Mouse (Mus musculus) left cerebral cortex, adult 8-10 months (tissue): Measurements from ENCODE around the gene 0610040J01Rik. TPM values are rescaled to one million over a fixed set of nuclear protein-coding genes. Genes with fewer than 3 reads are reported as not detected.
"Not testable (repeated sequence)": the region's sequence is repeated elsewhere in the genome, so short reads cannot be mapped to it uniquely, and the experiment has no call there.

Experiments
- DNase-seq, 2 experiments: peaks; one replicate each; pipeline ENCODE4 v3.0.0; 2022; ENCODE audit warnings: low spot score in 2 of 2
- total RNA-seq, 4 experiments: library from RNA; stranded (reverse); gene quantifications; 2 replicates each; pipeline ENCODE4 v1.2.4; 2022

The 0610040J01Rik gene
- total RNA-seq, 4 experiments from 2014 or later, result 4.3 to 6.0 (median 4.9) TPM

DNA sequence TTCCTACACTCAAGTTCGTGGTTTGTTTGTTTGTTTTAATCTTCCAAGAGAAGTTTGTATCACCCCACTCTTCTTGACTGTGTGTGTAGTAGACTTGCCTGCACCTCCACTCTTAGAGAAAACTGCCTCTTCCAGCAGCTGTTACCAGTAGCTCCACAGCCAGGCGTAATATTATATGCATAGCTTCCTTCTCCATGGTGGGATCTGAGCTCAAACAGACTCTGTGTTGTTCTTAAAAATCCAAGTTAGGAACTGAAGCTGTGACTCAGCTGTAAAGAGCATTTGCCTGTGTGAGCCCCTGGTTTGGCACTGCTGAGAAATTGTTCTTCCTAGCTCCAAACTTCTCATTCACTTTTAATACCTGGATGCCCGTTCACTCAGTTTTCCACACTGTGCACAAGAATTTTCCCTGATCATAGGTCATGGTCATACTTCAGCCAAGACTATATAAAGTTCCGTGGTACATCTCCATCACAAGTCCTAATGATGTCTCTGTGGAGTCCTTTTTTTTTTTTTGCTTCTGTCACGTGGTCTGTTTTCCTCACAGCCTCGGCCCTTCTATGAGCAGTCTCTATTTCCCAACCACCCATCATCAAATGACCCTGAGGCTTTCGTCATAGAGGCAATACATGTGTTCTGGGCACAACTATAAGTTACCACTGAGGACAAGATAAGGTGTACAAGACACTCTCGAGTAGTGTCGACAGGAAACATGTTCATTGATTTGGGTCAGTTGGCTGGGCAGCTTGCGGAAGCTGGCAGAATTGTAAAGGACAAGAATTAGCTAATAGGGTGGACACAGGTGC, 16.4 kb downstream of the 0610040J01Rik start:
- no peak for DNase-seq

GRCm38 (mm10) chr5:63831054-63831453, 18.9 kb downstream of the 0610040J01Rik start:
- no peak for DNase-seq

DNA sequence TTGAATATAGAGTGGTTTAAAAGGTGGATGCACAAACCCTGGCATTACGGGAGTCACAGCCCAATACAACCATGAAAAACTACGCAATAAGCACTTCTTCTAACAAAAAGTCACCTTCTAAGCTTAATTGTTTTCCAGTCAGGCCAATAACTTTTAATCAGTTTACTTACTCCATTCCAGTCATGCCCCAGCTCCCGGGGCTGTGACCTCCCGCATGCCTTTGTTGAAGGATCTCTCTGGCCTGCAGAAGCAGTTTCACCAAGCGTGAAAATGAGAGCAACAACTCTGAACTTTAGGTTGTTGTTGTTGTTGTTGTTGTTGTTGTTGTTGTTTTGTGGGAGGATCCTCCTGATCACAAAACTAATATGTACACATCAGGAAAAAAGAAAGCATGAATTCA, 21.8 kb downstream of the 0610040J01Rik start:
- DNase-seq, result no peak

DNA sequence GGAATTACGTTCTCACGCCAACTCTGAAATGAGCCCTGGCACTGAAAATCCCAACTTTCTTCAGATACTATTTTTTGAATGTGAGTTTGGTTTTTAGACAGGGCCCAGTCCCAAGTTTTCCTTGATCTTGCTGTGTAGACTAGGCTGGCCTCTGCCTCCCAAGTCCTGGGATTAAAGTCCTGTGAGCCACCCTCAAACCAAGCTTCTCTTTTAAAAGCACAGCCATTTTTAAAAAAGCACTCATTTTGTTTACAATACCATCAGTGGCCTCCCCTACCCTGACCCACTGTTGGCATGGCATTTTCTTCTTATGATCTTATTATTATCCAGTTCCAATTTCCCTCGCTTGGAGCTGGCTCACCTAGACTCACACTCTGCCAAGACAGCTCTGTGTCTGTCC, 22.3 kb downstream of the 0610040J01Rik start:
- DNase-seq, result no peak

DNA sequence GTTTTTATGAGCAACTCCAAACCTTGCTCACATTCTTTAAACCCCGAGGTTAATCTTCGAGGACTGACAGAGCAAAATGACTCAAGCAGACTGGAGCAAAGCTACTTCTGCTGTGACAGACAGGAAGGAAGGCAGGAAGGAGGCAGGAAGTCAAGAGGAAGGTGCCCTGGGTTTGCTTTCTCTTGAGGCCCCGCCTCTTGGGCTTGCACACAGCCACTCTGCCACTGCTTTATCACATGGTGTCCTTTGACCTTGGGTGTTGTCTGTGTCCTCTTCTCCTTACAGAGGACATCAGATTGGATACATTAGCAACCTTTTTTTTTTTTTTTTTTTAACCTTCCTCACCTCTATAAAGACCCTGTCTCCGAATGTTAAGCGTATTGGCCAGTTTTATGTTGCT, 25.0 kb downstream of the 0610040J01Rik start:
- no peak for DNase-seq

DNA sequence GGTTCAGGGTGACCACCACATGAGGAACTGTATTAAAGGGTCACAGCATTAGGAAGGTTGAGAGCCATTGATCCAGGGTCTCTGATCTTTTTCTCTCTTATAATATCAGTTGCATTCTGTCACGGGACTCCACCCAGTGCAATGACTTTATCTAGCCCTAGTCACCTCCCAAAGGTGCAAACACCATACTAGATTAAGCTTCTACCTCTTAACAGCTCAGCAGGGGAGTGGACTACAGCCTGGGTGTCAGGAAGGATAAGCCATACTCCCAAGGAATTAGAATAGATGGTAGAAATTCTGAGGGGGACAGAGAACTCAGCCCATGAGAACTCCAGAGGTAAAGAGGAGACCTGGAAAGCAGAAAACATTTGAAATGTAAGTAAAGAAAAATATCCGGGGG, 25.7 kb downstream of the 0610040J01Rik start:
- DNase-seq, result no peak

- DNase-seq, result no peak
Measured at GRCm38 (mm10) chr5:63839801-63840416, 27.7 kb downstream of the 0610040J01Rik start.

GRCm38 (mm10) chr5:63847080-63847479, 34.9 kb downstream of the 0610040J01Rik start:
- DNase-seq, result no peak

DNA sequence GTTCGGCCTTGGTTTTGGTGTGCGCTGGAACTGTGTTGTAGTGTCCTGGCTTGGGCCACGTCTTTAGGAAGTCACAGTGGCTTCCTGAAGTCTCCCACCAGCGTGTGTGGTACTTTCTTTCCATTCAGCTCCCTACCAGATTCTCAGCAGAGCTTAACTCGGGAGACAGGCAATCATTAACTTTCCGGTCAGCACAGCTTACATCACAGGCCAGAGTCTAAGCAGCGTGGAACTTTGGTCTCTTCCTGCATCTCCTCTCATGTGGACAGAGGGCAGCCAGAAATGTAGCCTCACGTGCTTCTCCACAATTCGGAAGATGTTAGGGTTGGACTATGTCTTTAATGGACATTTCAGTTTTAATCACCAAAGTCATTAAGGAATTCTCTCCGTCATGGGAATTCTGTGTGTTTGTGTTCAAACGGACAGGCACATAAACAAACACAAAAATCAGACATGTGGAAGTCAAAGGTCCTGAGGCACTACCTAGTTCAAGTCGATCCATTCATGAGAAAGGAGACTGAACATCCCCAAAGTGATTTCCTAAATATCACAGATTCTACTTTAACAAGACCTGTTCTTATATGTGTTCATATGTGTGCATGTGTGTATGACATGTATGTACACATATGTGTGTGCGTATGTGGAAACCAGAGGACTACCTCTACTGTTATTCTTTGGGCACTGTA, 35.5 kb downstream of the 0610040J01Rik start:
- no peak for DNase-seq

- no peak for DNase-seq
Measured at GRCm38 (mm10) chr5:63858901-63859300, 46.7 kb downstream of the 0610040J01Rik start.

DNA sequence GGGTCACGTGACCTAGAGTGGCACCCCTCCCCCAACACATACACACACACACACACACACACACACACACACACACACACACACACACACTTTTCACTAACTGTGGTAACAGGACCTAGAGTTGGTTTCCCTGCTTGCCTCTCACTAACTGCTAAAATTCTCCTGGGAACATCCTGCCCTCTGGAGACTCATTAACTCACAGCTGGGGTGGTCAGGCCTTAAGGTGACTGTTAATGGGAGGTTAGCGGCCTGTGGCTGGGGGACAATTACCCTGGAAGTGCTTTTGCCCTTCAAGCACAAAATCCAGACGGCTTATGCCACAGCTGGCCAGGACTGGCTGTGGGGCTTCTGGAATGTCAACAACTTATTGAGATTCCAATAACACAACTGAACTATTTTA, 55.3 kb downstream of the 0610040J01Rik start:
- no peak for DNase-seq

GRCm38 (mm10) chr5:63872176-63872932, 60.2 kb downstream of the 0610040J01Rik start:
- DNase-seq, result peak in 1 of 2 experiments; percentile 20

DNA sequence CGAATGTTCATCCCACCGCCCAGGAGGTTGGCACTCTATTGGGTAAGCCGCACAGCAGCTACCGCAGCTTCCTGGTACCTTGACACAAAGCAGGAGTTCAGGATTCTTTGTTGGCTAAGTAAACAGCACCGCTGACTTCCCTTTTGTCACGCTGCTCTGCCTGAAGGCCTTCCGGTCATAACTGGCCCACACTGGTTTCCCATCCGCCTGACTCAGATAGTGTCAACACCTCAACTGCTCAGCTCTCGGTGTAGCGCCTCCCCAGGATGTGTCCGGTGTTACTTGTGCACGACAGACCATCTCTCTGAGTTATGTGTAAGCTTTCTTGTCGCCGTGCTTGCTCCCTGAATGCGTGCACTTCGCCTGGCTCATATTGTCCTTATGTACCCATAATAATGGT, 62.7 kb downstream of the 0610040J01Rik start:
- DNase-seq, result no peak

- no peak for DNase-seq
Measured at GRCm38 (mm10) chr5:63876081-63876480, 63.9 kb downstream of the 0610040J01Rik start.

- DNase-seq, result no peak
Measured at GRCm38 (mm10) chr5:63879026-63879425, 66.9 kb downstream of the 0610040J01Rik start.

- DNase-seq, result no peak
Measured at GRCm38 (mm10) chr5:63886292-63886691, 74.1 kb downstream of the 0610040J01Rik start.

GRCm38 (mm10) chr5:63886709-63887108, 74.5 kb downstream of the 0610040J01Rik start:
- peak in 1 of 2 experiments; percentile 24 for DNase-seq

DNA sequence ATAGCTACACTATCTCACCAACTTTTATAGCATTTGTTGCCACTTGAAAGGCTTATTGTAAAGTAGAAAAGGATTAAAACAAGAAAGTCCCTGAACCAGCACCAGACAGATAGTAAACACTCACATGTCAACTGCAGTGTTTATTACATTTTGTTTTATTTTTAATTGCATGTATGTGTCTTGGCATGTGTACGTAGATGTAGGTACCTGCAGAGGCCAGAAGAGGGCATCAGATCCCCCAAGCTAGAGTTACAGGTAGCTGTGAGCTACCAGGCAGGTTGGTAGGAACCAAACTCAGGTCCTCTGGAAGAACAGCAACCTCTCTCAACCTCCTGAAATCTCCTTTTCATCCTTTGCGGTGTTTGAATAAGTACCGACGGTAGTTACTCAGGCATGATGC, 74.9 kb downstream of the 0610040J01Rik start:
- DNase-seq, result no peak

- DNase-seq, result no peak
Measured at GRCm38 (mm10) chr5:63891241-63891640, 79.1 kb downstream of the 0610040J01Rik start.

GRCm38 (mm10) chr5:63891912-63892311, 79.7 kb downstream of the 0610040J01Rik start:
- no peak for DNase-seq

DNA sequence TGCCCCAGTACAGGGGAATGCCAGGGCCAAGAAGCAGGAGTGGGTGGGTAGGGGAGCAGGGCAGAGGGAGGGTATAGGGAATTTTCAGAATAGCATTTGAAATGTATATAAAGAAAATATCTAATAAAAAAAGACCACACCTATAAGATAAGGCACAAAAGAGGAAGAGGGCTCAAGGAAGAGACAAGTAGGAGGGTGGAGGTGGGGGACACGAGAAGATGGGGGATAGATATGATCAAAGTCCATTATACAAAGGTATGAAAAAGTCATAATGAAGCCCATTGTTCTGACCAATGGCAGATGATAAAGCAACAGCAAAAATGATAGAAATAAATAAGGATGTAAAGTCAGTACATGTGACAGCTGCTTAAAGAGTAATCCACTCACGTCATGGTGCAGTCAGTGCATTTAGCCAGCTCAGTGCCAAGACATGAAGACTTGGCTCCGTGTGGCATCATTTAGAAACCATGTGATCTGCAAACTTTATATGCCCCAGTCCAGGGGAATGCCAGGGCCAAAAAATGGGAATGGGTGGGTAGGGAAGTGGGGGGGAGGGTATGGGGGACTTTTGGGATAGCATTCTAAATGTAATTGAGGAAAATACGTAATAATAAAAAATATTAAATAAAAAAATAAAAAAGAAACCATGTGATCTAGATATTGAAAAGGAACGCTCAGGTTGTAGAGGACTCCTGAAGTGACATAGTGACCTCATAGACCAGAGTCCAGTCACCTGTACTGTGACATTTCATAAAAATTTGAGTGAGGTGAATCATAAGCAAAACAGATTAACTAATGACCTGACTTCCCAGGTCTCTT, 85.0 kb downstream of the 0610040J01Rik start:
- DNase-seq, result not testable (repeated sequence)
